Mouse (Mus musculus) limb, embryonic 13.5 days (tissue): ENCODE measurements around the gene 2510009E07Rik. TPM values are rescaled to one million over a fixed set of nuclear protein-coding genes. Genes with fewer than 3 reads are reported as not detected.
A peak's percentile ranks its signal among the peaks of the same experiment; 100 is the strongest.
"Not testable (repeated sequence)": the region's sequence is repeated elsewhere in the genome, so short reads cannot be mapped to it uniquely, and the experiment has no call there.

ENCODE experiments used
- ATAC-seq: fragments of 200-750 bp; cut with Nextera tagmentation; 2 replicates; pipeline ENCODE4 v1.8.0; 2017; ENCODE audit warnings: low read depth, moderate number of reproducible peaks, moderate TSS enrichment; ENCODE audit not compliant: low FRiP score
- H3K27ac ChIP-seq: fragments of 300-500 bp; sonication (generic); 2 replicates; pipeline ENCODE4 v1.5.1; 2015; ENCODE audit warnings: inconsistent platforms, mild to moderate bottlenecking, moderate library complexity
- H3K27me3 ChIP-seq: fragments of 300-500 bp; sonication (generic); 2 replicates; pipeline ENCODE4 v1.6.1; 2015; ENCODE audit warnings: mild to moderate bottlenecking, inconsistent platforms
- H3K36me3 ChIP-seq: fragments of 300-500 bp; sonication (generic); 2 replicates; pipeline ENCODE4 v1.6.1; 2015; ENCODE audit warnings: inconsistent platforms, mild to moderate bottlenecking, moderate library complexity
- H3K4me1 ChIP-seq: fragments of 300-500 bp; sonication (generic); 2 replicates; pipeline ENCODE4 v1.6.1; 2015; ENCODE audit warnings: inconsistent platforms
- H3K4me2 ChIP-seq: fragments of 300-500 bp; sonication (generic); replicated peaks from 2 replicates; pipeline ENCODE4 v1.6.1; 2015; ENCODE audit warnings: inconsistent platforms, mild to moderate bottlenecking, moderate library complexity
- H3K4me3 ChIP-seq: fragments of 300-500 bp; sonication (generic); 2 replicates; pipeline ENCODE4 v1.5.1; 2015; ENCODE audit warnings: moderate library complexity, mild to moderate bottlenecking, inconsistent platforms
- H3K9ac ChIP-seq: fragments of 300-500 bp; sonication (generic); 2 replicates; pipeline ENCODE4 v1.6.1; 2015; ENCODE audit warnings: mild to moderate bottlenecking, inconsistent platforms
- H3K9me3 ChIP-seq: fragments of 300-500 bp; sonication (generic); 2 replicates; pipeline ENCODE4 v1.6.1; 2016; ENCODE audit warnings: inconsistent platforms
- WGBS: fragments of 180-500 bp; shearing (Covaris S2); methylation state at CpG from one replicate; pipeline ENCODE4 v1.1.7; 2015; 5-methylcytosine and 5-hydroxymethylcytosine counted together
- polyA plus RNA-seq: library from polyadenylated mRNA; unstranded; fragments of >200 nt; fragmentation: Nextera tagmentation; extraction: Ambion mirVana; gene quantifications from 2 replicates; pipeline ENCODE4 v1.2.1, GENCODE M21; 2015

The 2510009E07Rik gene
- polyA plus RNA-seq, 1 experiment from 2014 or later = 26.3 TPM

GRCm38 (mm10) chr16:21704691-21705090, 10.2 kb upstream of the 2510009E07Rik start:
- Histone ChIP-seq H3K27ac (no peak overlapping the region), H3K4me1 (no peaks in the 10 kb centered on the region), H3K9me3 (no peaks in the 10 kb centered on the region), H3K4me3 (no peak overlapping the region), H3K27me3 (no peaks in the 10 kb centered on the region), H3K36me3 (no peaks in the 10 kb centered on the region), H3K4me2 (no peak overlapping the region), H3K9ac (no peak overlapping the region)
- ATAC-seq = no peak
- WGBS = 50% methylated on average over 5 of the region's 5 CpGs

- H3K4me3 ChIP-seq = no peak overlapping the region
- H3K4me2 ChIP-seq = no peak overlapping the region; the same call in 1 of the 2 replicates
Observed at GRCm38 (mm10) chr16:21702314-21702690, 7.8 kb upstream of the 2510009E07Rik start.

GRCm38 (mm10) chr16:21701611-21702313, 7.3 kb upstream of the 2510009E07Rik start:
- no peak overlapping the region for H3K4me2 ChIP-seq
- 24% methylated on average over 10 of the region's 10 CpGs for WGBS

More at GRCm38 (mm10) chr16:21702314-21702690, 7.8 kb upstream of the 2510009E07Rik start:
- Histone ChIP-seq H3K27me3 (no peaks in the 10 kb centered on the region), H3K4me1 (no peaks in the 10 kb centered on the region), H3K9me3 (no peaks in the 10 kb centered on the region), H3K36me3 (no peaks in the 10 kb centered on the region), H3K9ac (no peak overlapping the region), H3K27ac (no peak overlapping the region)
- 16% methylated on average over 3 of the region's 3 CpGs for WGBS
- no peak for ATAC-seq

GRCm38 (mm10) chr16:21698136-21698535, 3.7 kb upstream of the 2510009E07Rik start:
- no peak overlapping the region for H3K4me3 ChIP-seq
- peaks cover 8% of the 10 kb centered on the region; the same call in 1 of the 2 replicates for H3K27me3 ChIP-seq
- peaks cover 6% of the 10 kb centered on the region for H3K4me1 ChIP-seq
- no peak overlapping the region for H3K27ac ChIP-seq
- no peak overlapping the region for H3K9ac ChIP-seq
- no peaks in the 10 kb centered on the region for H3K36me3 ChIP-seq
- 74% methylated on average over 3 of the region's 3 CpGs for WGBS
- H3K4me2 ChIP-seq = no peak overlapping the region
- no peak for ATAC-seq
- no peaks in the 10 kb centered on the region for H3K9me3 ChIP-seq

More at GRCm38 (mm10) chr16:21701611-21702313, 7.3 kb upstream of the 2510009E07Rik start:
- H3K27ac ChIP-seq = no peak overlapping the region
- H3K9ac ChIP-seq = no peak overlapping the region
- H3K36me3 ChIP-seq = no peaks in the 10 kb centered on the region
- H3K4me1 ChIP-seq = no peaks in the 10 kb centered on the region
- H3K9me3 ChIP-seq = no peaks in the 10 kb centered on the region
- ATAC-seq = no peak
- no peaks in the 10 kb centered on the region for H3K27me3 ChIP-seq
- H3K4me3 ChIP-seq = no peak overlapping the region

GRCm38 (mm10) chr16:21696946-21697345, 2.5 kb upstream of the 2510009E07Rik start:
- WGBS = 68% methylated on average over 9 of the region's 9 CpGs
- Histone ChIP-seq H3K4me2 (no peak overlapping the region), H3K27ac (no peak overlapping the region), H3K9ac (no peak overlapping the region), H3K27me3 (peaks cover 8% of the 10 kb centered on the region; the same call in 1 of the 2 replicates), H3K4me1 (peaks cover 18% of the 10 kb centered on the region), H3K9me3 (no peaks in the 10 kb centered on the region), H3K36me3 (no peaks in the 10 kb centered on the region), H3K4me3 (no peak overlapping the region)
- no peak for ATAC-seq

GRCm38 (mm10) chr16:21695242-21695578, 745 bp upstream of the 2510009E07Rik start:
- ATAC-seq = peak; percentile 62
- Histone ChIP-seq H3K9ac (peak overlapping the region; percentile 93), H3K27me3 (peaks cover 8% of the 10 kb centered on the region; the same call in 1 of the 2 replicates), H3K9me3 (no peaks in the 10 kb centered on the region), H3K4me3 (peak overlapping the region; percentile 87), H3K36me3 (no peaks in the 10 kb centered on the region), H3K4me1 (peaks cover 26% of the 10 kb centered on the region), H3K27ac (no peak overlapping the region), H3K4me2 (peak overlapping the region; percentile 83)
- 2% methylated on average over 12 of the region's 12 CpGs for WGBS

GRCm38 (mm10) chr16:21693981-21694462, 443 bp downstream of the 2510009E07Rik start:
- H3K4me2 ChIP-seq = peak overlapping the region; percentile 83
- no peaks in the 10 kb centered on the region for H3K36me3 ChIP-seq
- peaks cover 26% of the 10 kb centered on the region for H3K4me1 ChIP-seq
- peaks cover 8% of the 10 kb centered on the region; the same call in 1 of the 2 replicates for H3K27me3 ChIP-seq
- peak overlapping the region; percentile 87 for H3K4me3 ChIP-seq
- 0% methylated on average over 45 of the region's 45 CpGs for WGBS
- H3K9me3 ChIP-seq = no peaks in the 10 kb centered on the region
- peak overlapping the region; percentile 93 for H3K9ac ChIP-seq
- H3K27ac ChIP-seq = peak overlapping the region; percentile 83
- ATAC-seq = peak; percentile 69; the same call in 1 of the 2 replicates

GRCm38 (mm10) chr16:21690216-21690755, 4.2 kb downstream of the 2510009E07Rik start:
- Histone ChIP-seq H3K27me3 (no peaks in the 10 kb centered on the region), H3K27ac (no peak overlapping the region), H3K9me3 (0 out of 2 replicates have a peak, but pooled peaks cover 8% of the 10 kb centered on the region), H3K4me1 (peaks cover 22% of the 10 kb centered on the region), H3K4me2 (no peak overlapping the region), H3K9ac (no peak overlapping the region), H3K36me3 (peaks cover 20% of the 10 kb centered on the region), H3K4me3 (no peak overlapping the region)
- no peak for ATAC-seq
- WGBS = 56% methylated on average over 5 of the region's 5 CpGs

- Histone ChIP-seq H3K27ac (no peak overlapping the region), H3K4me3 (no peak overlapping the region), H3K4me2 (no peak overlapping the region), H3K4me1 (peaks cover 21% of the 10 kb centered on the region), H3K9me3 (0 out of 2 replicates have a peak, but pooled peaks cover 8% of the 10 kb centered on the region), H3K36me3 (peaks cover 20% of the 10 kb centered on the region), H3K9ac (no peak overlapping the region), H3K27me3 (no peaks in the 10 kb centered on the region)
- WGBS = 89% methylated on average over 5 of the region's 5 CpGs
- no peak for ATAC-seq
Observed at GRCm38 (mm10) chr16:21689141-21689540, 5.3 kb downstream of the 2510009E07Rik start.

GRCm38 (mm10) chr16:21687406-21687805, 7.1 kb downstream of the 2510009E07Rik start:
- Histone ChIP-seq H3K27me3 (no peaks in the 10 kb centered on the region), H3K27ac (no peak overlapping the region), H3K4me2 (no peak overlapping the region), H3K36me3 (peaks cover 30% of the 10 kb centered on the region), H3K9me3 (peaks cover 14% of the 10 kb centered on the region; the same call in 1 of the 2 replicates), H3K4me1 (peaks cover 12% of the 10 kb centered on the region), H3K4me3 (no peak overlapping the region), H3K9ac (no peak overlapping the region)
- ATAC-seq = no peak
- WGBS = 88% methylated on average over 5 of the region's 5 CpGs

GRCm38 (mm10) chr16:21676791-21677190, 17.7 kb downstream of the 2510009E07Rik start:
- H3K9me3 ChIP-seq = no peaks in the 10 kb centered on the region
- no peaks in the 10 kb centered on the region for H3K27me3 ChIP-seq
- no peak overlapping the region for H3K9ac ChIP-seq
- ATAC-seq = no peak
- H3K4me2 ChIP-seq = no peak overlapping the region
- WGBS = 87% methylated on average over 7 of the region's 7 CpGs
- H3K4me1 ChIP-seq = no peaks in the 10 kb centered on the region
- H3K27ac ChIP-seq = no peak overlapping the region
- H3K4me3 ChIP-seq = no peak overlapping the region
- peaks cover 18% of the 10 kb centered on the region for H3K36me3 ChIP-seq

- H3K4me2 ChIP-seq, H3K9ac ChIP-seq, H3K27me3 ChIP-seq, H3K27ac ChIP-seq, H3K4me3 ChIP-seq, ATAC-seq, H3K9me3 ChIP-seq, H3K4me1 ChIP-seq: not testable (repeated sequence)
- WGBS = 100% methylated on average over 1 of the region's 1 CpGs
- H3K36me3 ChIP-seq = peaks cover 18% of the 10 kb centered on the region
Observed at GRCm38 (mm10) chr16:21673651-21674050, 20.8 kb downstream of the 2510009E07Rik start.
